In genomic region chr10:118598497-118598896, GRCm38 (mm10) we compare ENCODE assay signal across 22 mouse cellular contexts.
"Had no signal": no experiment of that assay in that cellular context is flagged by ENCODE, and none has a peak within 500 bp of the region (broad histone marks: within the 10 kb centered on the region; RNA-seq: fewer than 3 reads in every experiment).

No protein-coding gene starts in this region.

- H3K9me3 ChIP-seq: limb, embryonic 13.5 days; midbrain, embryonic 12.5 days; midbrain, embryonic 15.5 days had no signal

- H3K4me3 ChIP-seq: left cerebral cortex, adult 2 months; limb, embryonic 13.5 days; midbrain, embryonic 12.5 days; midbrain, embryonic 15.5 days had no signal

- H3K27me3 ChIP-seq: limb, embryonic 13.5 days; midbrain, embryonic 12.5 days; midbrain, embryonic 15.5 days had no signal

- H3K27ac ChIP-seq: kidney, postnatal 0 days; left cerebral cortex, adult 2 months; limb, embryonic 13.5 days; liver, embryonic 14.5 days; macrophage; midbrain, embryonic 12.5 days; midbrain, embryonic 15.5 days; stomach, postnatal 0 days had no signal

- H3K36me3 ChIP-seq: limb, embryonic 13.5 days; midbrain, embryonic 12.5 days; midbrain, embryonic 15.5 days had no signal

- H3K9ac ChIP-seq: limb, embryonic 13.5 days; liver, embryonic 14.5 days; liver, postnatal 0 days; lung, embryonic 14.5 days; midbrain, embryonic 12.5 days; midbrain, embryonic 15.5 days had no signal

- DNase-seq: kidney, adult 18-20 months; kidney, adult 9 months; kidney, postnatal 36 days; layer of hippocampus, postnatal 36 days; liver, postnatal 0 days; lung, embryonic 14.5 days; right cerebral cortex, adult 18-20 months; right cerebral cortex, postnatal 14 days; right cerebral cortex, postnatal 4 days; thymus, adult 2 months; thymus, postnatal 14 days; thymus, postnatal 4 days had no signal

- ATAC-seq: intestine, embryonic 16.5 days; liver, postnatal 0 days; lung, postnatal 0 days; midbrain, embryonic 15.5 days had no signal

- H3K4me2 ChIP-seq: limb, embryonic 13.5 days; lung, embryonic 14.5 days; midbrain, embryonic 12.5 days; midbrain, embryonic 15.5 days had no signal

- H3K4me1 ChIP-seq: midbrain, embryonic 12.5 days; midbrain, embryonic 15.5 days had no signal
